Mouse (Mus musculus): Measurements from ENCODE around the gene Nav2. TPM values are rescaled to one million over a fixed set of nuclear protein-coding genes. Genes with fewer than 3 reads are reported as not detected.

Gene Nav2
- polyA plus RNA-seq, 1 experiment from 2014 or later = 2.8 TPM

DNA sequence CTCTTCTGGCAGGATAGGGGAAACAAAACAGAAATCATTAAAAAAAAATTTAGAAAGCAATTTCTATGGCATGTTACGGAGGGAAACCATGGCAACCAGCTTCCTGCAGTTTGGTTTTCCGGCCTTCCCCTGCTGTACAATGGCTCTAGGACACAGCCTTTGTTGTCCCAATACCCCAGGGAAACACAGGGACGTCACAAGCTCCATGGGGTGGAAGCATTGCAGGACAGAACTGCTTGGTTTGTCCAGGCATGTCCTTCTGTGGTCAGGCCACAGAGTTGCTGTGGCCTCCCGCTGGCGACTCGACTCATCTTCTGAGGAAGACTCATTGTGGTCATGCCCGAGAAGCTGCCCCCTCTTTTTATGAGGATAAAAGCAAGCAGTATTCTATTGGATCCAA, 301.0 kb downstream of the Nav2 start:
- ATAC-seq = no peak
- H3K4me1 ChIP-seq = no peaks in the 10 kb centered on the region
- WGBS (ENCODE audit: insufficient replicate concordance) = 58% methylated on average over 7 of the region's 7 CpGs
- no peak overlapping the region for H3K4me2 ChIP-seq
- no peaks in the 10 kb centered on the region for H3K9me3 ChIP-seq (replicated peaks)
- no peaks in the 10 kb centered on the region; the same call in 1 of the 2 replicates for H3K27me3 ChIP-seq (replicated peaks)
- no peaks in the 10 kb centered on the region for H3K36me3 ChIP-seq
- no peak overlapping the region for H3K9ac ChIP-seq
- H3K4me3 ChIP-seq = no peak overlapping the region
- no peak overlapping the region for H3K27ac ChIP-seq

DNA sequence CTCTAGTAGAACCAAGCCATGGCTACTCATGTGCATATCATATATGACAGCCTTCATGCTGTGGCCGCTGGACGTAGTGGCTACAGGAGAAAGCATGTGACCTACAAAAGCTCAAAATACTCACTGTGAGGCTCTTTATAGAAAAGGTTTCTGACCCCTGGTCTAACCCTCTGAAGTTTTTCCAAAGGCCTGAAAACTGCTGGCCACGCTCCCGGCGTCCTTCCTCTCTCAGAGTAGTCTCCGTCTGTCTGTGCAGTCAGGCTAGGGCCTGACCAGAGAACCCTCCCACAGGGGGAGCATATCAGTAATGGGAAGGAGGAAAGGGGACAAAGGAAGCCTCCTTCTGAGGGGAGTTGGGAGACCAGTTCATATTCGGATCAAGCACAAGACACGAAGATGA, 302.2 kb downstream of the Nav2 start:
- H3K27me3 ChIP-seq (replicated peaks) = no peaks in the 10 kb centered on the region; the same call in 1 of the 2 replicates
- H3K9me3 ChIP-seq (replicated peaks) = no peaks in the 10 kb centered on the region
- H3K4me2 ChIP-seq = no peak overlapping the region
- no peak overlapping the region for H3K4me3 ChIP-seq
- ATAC-seq = no peak
- H3K27ac ChIP-seq = no peak overlapping the region
- H3K36me3 ChIP-seq = no peaks in the 10 kb centered on the region
- WGBS (ENCODE audit: insufficient replicate concordance) = 78% methylated on average over 8 of the region's 8 CpGs
- no peak overlapping the region for H3K9ac ChIP-seq
- H3K4me1 ChIP-seq = no peaks in the 10 kb centered on the region

DNA sequence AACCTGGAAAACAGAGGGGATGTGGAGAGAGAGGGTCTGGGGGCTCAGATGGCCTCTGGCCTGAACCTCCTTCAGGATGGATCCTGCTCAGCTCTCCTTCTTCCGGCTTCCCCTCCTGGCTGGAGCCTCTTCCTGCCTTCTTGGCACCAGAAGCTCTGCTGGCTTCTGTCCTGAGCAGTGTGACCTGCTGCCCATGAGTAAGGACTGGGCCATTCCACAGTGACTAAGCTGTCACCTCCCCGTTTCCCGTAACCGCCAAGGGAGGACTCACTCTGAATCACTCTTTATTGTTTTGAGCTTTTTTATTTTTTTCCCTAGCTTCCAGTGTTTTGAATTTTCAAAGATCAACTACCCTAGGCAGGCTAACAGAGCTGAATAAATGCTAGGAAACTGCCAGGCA, 304.5 kb downstream of the Nav2 start:
- WGBS (ENCODE audit: insufficient replicate concordance) = 58% methylated on average over 4 of the region's 4 CpGs
- Histone ChIP-seq H3K27me3 (replicated peaks) (no peaks in the 10 kb centered on the region; the same call in 1 of the 2 replicates), H3K9me3 (replicated peaks) (no peaks in the 10 kb centered on the region), H3K9ac (no peak overlapping the region), H3K36me3 (no peaks in the 10 kb centered on the region), H3K4me1 (no peaks in the 10 kb centered on the region), H3K27ac (no peak overlapping the region), H3K4me3 (no peak overlapping the region), H3K4me2 (no peak overlapping the region)
- no peak for ATAC-seq

DNA sequence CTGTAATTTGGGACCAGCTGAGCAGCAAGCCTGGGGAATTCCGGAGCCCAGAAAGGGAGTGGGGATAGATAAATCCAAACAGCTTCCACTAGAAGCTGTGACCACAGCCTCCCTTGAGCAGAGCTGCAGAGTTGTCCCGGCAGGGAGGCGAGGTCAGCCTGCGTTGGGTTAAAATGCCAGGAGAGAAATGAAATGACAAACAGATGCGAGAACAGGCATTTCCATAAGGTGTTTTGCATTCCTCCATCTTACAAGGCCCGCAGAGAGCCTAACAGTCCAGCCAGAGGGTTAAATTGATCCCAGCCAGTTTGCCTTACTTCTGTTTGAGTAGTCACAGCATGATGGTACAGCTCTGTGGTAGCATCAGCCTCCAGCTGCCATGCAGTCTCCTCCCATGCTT, 309.3 kb downstream of the Nav2 start:
- Histone ChIP-seq H3K4me3 (no peak overlapping the region), H3K27ac (no peak overlapping the region), H3K27me3 (replicated peaks) (no peaks in the 10 kb centered on the region), H3K9me3 (replicated peaks) (no peaks in the 10 kb centered on the region), H3K4me1 (no peaks in the 10 kb centered on the region), H3K4me2 (no peak overlapping the region), H3K36me3 (no peaks in the 10 kb centered on the region), H3K9ac (no peak overlapping the region)
- WGBS (ENCODE audit: insufficient replicate concordance) = 62% methylated on average over 6 of the region's 6 CpGs
- no peak for ATAC-seq

DNA sequence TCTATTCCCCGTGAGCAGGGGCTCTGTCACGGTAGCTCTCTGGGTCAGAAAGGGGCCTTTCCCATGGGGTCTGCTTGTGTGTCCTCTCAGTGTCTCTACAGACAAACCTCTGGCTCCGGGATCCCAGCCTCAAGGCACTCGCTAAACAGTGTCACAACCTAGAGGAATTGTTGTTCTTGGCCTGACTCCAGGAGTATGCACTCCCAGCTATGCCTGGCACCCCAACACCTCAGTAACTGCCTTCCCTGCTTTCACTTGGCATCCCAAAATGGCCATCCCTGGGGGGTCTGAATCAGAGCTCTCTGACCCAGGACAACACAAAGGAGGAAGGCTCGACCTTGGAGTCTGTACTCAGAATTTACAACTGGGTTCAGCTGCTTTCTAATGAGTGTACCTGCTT, 317.2 kb downstream of the Nav2 start:
- ATAC-seq = no peak
- 59% methylated on average over 5 of the region's 5 CpGs for WGBS (ENCODE audit: insufficient replicate concordance)
- no peaks in the 10 kb centered on the region for H3K4me1 ChIP-seq
- H3K9me3 ChIP-seq (replicated peaks) = no peaks in the 10 kb centered on the region
- no peak overlapping the region for H3K27ac ChIP-seq
- no peak overlapping the region for H3K4me2 ChIP-seq
- no peaks in the 10 kb centered on the region for H3K36me3 ChIP-seq
- no peak overlapping the region for H3K4me3 ChIP-seq
- peaks cover 4% of the 10 kb centered on the region; the same call in 1 of the 2 replicates for H3K27me3 ChIP-seq (replicated peaks)
- H3K9ac ChIP-seq = no peak overlapping the region

DNA sequence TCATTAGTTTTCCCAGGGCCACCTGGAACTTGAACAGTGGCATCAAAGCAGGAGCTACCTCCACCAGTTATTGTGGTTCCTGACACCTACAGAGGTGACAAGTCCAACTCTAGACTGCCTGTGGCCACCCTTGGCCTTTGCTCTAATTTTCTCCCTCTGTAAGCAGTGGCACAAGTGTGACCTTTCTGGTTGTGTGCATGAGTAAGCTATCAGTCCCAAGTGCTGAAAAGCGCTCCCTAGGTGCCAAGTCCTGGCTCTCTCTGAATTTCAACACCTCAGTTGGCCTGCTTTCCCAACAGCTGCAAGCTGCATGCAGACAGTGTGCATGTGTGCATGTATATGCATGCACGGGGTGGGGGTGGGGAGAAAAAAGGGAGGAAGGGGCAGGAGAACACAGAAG, 324.5 kb downstream of the Nav2 start:
- Histone ChIP-seq H3K36me3 (no peaks in the 10 kb centered on the region), H3K27ac (no peak overlapping the region), H3K4me3 (no peak overlapping the region), H3K9ac (no peak overlapping the region), H3K9me3 (replicated peaks) (no peaks in the 10 kb centered on the region), H3K4me2 (no peak overlapping the region), H3K27me3 (replicated peaks) (peaks cover 4% of the 10 kb centered on the region; the same call in 1 of the 2 replicates), H3K4me1 (no peaks in the 10 kb centered on the region)
- 56% methylated on average over 2 of the region's 2 CpGs for WGBS (ENCODE audit: insufficient replicate concordance)
- no peak for ATAC-seq

DNA sequence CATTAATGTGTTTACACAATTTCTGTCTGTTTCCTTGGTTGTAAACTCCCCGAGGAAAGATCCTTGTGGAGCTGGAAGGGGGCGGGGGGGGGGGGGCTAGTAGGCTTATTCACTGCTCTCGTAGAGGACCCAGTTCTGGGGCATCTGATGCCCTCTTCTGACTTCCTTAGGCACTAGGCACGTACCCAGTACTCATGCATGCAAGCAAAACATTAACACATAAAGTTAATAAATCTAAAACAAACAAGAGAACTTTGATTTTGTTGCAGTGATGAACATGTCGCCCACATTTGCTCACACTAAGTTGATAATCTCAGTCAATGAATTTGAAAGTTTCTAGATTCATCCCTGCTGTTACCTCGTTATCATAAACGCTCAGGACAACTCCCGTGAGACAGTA, 325.8 kb downstream of the Nav2 start:
- ATAC-seq = no peak
- Histone ChIP-seq H3K4me3 (no peak overlapping the region), H3K27ac (no peak overlapping the region), H3K9me3 (replicated peaks) (no peaks in the 10 kb centered on the region), H3K9ac (no peak overlapping the region), H3K4me2 (no peak overlapping the region), H3K27me3 (replicated peaks) (peaks cover 4% of the 10 kb centered on the region; the same call in 1 of the 2 replicates), H3K36me3 (no peaks in the 10 kb centered on the region), H3K4me1 (no peaks in the 10 kb centered on the region)
- 63% methylated on average over 8 of the region's 8 CpGs for WGBS (ENCODE audit: insufficient replicate concordance)

DNA sequence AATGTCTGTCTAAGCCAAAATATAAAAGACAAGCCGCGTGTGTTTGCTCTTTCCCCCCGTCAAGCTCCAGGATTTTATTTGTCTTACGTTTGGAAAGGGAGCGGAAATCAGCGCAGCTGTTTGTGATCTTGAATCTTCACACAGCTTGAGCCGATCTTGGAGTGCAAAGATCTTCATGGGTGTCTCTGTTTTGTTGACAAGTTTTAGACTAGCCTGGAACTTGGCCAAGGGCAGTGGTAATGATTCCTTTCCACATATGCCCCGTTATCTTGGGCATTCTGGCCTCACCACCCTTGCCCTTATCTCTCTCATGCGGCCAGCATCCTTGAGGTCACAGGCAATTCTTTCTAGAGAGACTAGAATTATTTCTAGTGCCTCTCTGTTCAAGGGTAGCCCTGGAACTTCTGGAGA, 326.8 kb downstream of the Nav2 start:
- H3K27me3 ChIP-seq (replicated peaks) = no peaks in the 10 kb centered on the region; the same call in 1 of the 2 replicates
- whole genome bisulfite sequencing (ENCODE audit: insufficient replicate concordance) = 64% methylated on average over 9 of the region's 9 CpGs
- H3K36me3 ChIP-seq = no peaks in the 10 kb centered on the region
- H3K4me3 ChIP-seq = no peak overlapping the region
- H3K9me3 ChIP-seq (replicated peaks) = no peaks in the 10 kb centered on the region
- no peak for ATAC-seq
- no peaks in the 10 kb centered on the region for H3K4me1 ChIP-seq
- H3K27ac ChIP-seq = no peak overlapping the region
- no peak overlapping the region for H3K4me2 ChIP-seq
- no peak overlapping the region for H3K9ac ChIP-seq

DNA sequence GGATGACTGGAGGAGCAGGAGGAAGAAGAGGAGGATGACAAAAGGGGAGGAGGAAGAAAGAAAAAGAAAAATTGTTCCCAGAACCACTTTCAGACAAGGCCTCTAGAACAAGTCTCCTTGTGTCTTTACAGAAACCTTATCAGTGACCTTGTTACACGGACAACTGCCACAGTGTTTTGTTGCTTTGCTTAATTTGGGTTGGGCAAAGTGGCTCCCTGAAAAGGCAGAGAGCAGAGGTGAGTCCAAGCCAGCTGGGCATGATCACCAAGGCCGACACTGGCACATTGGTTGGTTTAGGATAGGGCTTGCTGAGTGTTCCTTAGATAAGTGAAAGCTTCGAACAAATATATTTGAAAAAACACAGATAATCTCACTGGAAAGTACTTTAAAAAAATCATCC, 327.3 kb downstream of the Nav2 start:
- Histone ChIP-seq H3K4me2 (no peak overlapping the region), H3K9me3 (replicated peaks) (no peaks in the 10 kb centered on the region), H3K9ac (no peak overlapping the region), H3K36me3 (no peaks in the 10 kb centered on the region), H3K27ac (no peak overlapping the region), H3K4me1 (no peaks in the 10 kb centered on the region), H3K4me3 (no peak overlapping the region), H3K27me3 (replicated peaks) (no peaks in the 10 kb centered on the region; the same call in 1 of the 2 replicates)
- WGBS (ENCODE audit: insufficient replicate concordance) = 43% methylated on average over 3 of the region's 3 CpGs
- no peak for ATAC-seq

DNA sequence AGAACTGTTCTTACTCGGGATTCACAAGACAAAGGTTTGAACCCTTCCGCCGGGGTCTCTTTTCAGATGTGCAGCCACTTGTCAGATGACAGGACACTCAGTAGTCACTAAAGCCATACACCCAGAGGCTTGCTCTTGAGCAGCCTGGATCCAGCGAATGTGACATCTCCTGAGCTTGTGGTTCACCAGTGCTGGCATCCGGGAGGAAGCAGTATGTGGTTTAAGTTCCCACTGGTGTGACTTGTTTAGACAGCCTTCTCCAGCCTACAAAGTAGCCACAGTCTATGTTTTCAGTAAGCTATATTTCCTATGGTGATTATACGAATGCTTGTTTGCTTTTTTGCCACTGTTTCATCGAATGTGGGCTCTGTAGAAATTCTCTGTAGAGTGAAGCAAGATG, 331.9 kb downstream of the Nav2 start:
- H3K9ac ChIP-seq = no peak overlapping the region
- H3K4me2 ChIP-seq = no peak overlapping the region
- no peak for ATAC-seq
- H3K4me3 ChIP-seq = no peak overlapping the region
- H3K4me1 ChIP-seq = peaks cover 3% of the 10 kb centered on the region
- no peak overlapping the region for H3K27ac ChIP-seq
- peaks cover 36% of the 10 kb centered on the region for H3K27me3 ChIP-seq (replicated peaks)
- no peaks in the 10 kb centered on the region for H3K9me3 ChIP-seq (replicated peaks)
- whole genome bisulfite sequencing (ENCODE audit: insufficient replicate concordance) = 43% methylated on average over 7 of the region's 7 CpGs
- no peaks in the 10 kb centered on the region for H3K36me3 ChIP-seq

DNA sequence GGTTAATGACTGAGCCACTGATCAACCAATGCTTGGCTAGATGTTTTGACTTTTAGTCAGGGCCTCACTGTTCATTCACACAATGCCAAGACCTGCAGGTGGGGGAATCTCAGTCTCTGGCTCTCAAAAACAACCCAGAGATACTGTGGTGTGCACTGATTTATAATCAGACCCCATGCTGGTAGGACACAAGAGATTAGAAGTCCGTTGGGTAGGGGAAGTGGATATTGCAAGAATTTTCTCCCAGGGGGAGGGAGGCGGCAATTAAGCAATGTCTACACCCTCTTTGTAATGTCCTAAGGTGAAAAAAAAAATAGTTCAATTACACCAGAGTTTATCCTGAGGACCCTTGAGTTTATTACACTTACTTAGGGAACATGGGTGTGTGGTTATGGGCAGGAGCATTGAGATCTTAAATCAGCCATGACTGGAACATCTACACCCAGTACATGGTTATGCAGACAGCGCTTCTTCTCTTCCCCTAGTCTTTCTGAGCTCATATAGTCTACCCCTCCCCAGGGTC, 332.8 kb downstream of the Nav2 start:
- Histone ChIP-seq H3K4me1 (peaks cover 11% of the 10 kb centered on the region), H3K9ac (no peak overlapping the region), H3K27me3 (replicated peaks) (peaks cover 44% of the 10 kb centered on the region), H3K4me2 (no peak overlapping the region), H3K4me3 (no peak overlapping the region), H3K9me3 (replicated peaks) (no peaks in the 10 kb centered on the region), H3K36me3 (no peaks in the 10 kb centered on the region), H3K27ac (no peak overlapping the region)
- ATAC-seq = no peak
- WGBS (ENCODE audit: insufficient replicate concordance) = 54% methylated on average over 3 of the region's 3 CpGs

DNA sequence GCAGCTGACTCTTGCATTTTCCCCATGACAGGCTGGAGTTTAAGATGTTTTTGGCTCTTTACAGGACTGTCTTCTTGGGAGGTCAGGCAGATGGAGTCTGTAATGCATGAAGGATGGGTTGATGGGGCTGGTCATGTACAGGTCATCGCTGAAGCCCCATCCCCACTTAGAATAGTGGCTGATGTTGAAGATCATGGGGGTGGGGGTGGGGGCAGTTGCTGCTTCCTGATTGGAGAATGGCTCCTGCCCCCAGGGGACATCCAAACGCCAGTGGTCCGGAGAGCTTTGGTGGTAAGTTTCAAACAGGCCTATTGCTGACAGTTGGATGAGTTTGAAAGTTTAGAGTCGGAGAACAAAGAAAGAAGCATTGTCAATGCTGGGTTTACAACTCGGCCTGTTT, 333.7 kb downstream of the Nav2 start:
- Histone ChIP-seq H3K27me3 (replicated peaks) (peaks cover 54% of the 10 kb centered on the region), H3K4me1 (peaks cover 21% of the 10 kb centered on the region)
- WGBS (ENCODE audit: insufficient replicate concordance) = 47% methylated on average over 5 of the region's 5 CpGs

DNA sequence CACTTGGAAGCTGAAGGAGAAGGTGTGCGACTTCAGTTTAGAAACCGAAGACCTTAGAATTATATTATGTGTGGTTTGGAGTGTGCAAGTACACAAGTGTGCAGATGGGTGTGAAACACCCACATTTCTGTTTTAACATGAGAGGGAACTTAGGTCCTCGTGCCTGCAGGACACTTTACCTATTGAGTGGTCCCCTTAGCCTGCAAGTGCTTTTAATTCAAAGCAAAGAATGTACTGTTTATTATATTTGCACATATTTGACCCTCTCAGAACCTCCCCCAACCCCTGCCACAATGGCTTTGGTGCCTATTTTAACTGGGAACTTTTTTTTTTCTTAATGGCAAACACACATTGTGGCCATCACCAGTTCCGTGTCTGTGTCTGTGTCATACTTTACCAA, 334.6 kb downstream of the Nav2 start:
- Histone ChIP-seq H3K27me3 (replicated peaks) (peaks cover 62% of the 10 kb centered on the region), H3K36me3 (no peaks in the 10 kb centered on the region), H3K4me3 (no peak overlapping the region), H3K4me2 (no peak overlapping the region), H3K4me1 (peaks cover 21% of the 10 kb centered on the region), H3K9me3 (replicated peaks) (no peaks in the 10 kb centered on the region), H3K9ac (no peak overlapping the region), H3K27ac (no peak overlapping the region)
- WGBS (ENCODE audit: insufficient replicate concordance) = 61% methylated on average over 4 of the region's 4 CpGs
- ATAC-seq = no peak

More for the DNA sequence above, 333.7 kb downstream of the Nav2 start:
- H3K9me3 ChIP-seq (replicated peaks) = no peaks in the 10 kb centered on the region
- no peak overlapping the region for H3K4me3 ChIP-seq
- H3K36me3 ChIP-seq = no peaks in the 10 kb centered on the region
- no peak overlapping the region for H3K4me2 ChIP-seq
- H3K27ac ChIP-seq = no peak overlapping the region
- H3K9ac ChIP-seq = no peak overlapping the region
- ATAC-seq = no peak

All from liver, embryonic 12.5 days (tissue).